22 mouse cellular contexts compared by ENCODE assay signal in genomic region chr4:63314063-63314462, GRCm38 (mm10). TPM values are rescaled to one million over a fixed set of nuclear protein-coding genes. Genes with fewer than 3 reads are reported as not detected.
"Had no signal": no experiment of that assay in that cellular context is flagged by ENCODE, and none has a peak within 500 bp of the region (broad histone marks: within the 10 kb centered on the region; RNA-seq: fewer than 3 reads in every experiment).

No protein-coding gene starts in this region.

- H3K4me1 ChIP-seq: midbrain, embryonic 13.5 days; neural tube, embryonic 13.5 days; neural tube, embryonic 15.5 days had no signal

- H3K36me3 ChIP-seq: midbrain, embryonic 13.5 days; neural tube, embryonic 13.5 days; neural tube, embryonic 15.5 days had no signal

- ATAC-seq: midbrain, embryonic 13.5 days had no signal

- H3K27me3 ChIP-seq: midbrain, embryonic 13.5 days; neural tube, embryonic 13.5 days; neural tube, embryonic 15.5 days had no signal

- DNase-seq: lung, adult 18-20 months; lung, embryonic 14.5 days; lung, postnatal 10 days; retina, postnatal 1 day; right cerebral cortex, adult 18-20 months; spleen, adult 18-20 months; thymus, postnatal 14 days had no signal

- H3K9me3 ChIP-seq: midbrain, embryonic 13.5 days; neural tube, embryonic 13.5 days; neural tube, embryonic 15.5 days had no signal

- H3K9ac ChIP-seq: liver, embryonic 14.5 days; lung, embryonic 14.5 days; midbrain, embryonic 13.5 days; neural tube, embryonic 13.5 days; neural tube, embryonic 15.5 days had no signal

- H3K27ac ChIP-seq: liver, embryonic 14.5 days; midbrain, embryonic 13.5 days; neural tube, embryonic 13.5 days; neural tube, embryonic 15.5 days had no signal

- H3K4me2 ChIP-seq: lung, embryonic 14.5 days; midbrain, embryonic 11.5 days; midbrain, embryonic 13.5 days; neural tube, embryonic 13.5 days; neural tube, embryonic 15.5 days had no signal

- H3K4me3 ChIP-seq: midbrain, embryonic 13.5 days; myocyte; neural tube, embryonic 13.5 days; neural tube, embryonic 15.5 days had no signal

RNA-seq across cellular contexts. Expression of gene Orm1, which starts 30.3 kb away (rescaled TPM):
- polyA plus RNA-seq: liver, embryonic 14.5 days; lung, embryonic 14.5 days; lung, embryonic 16.5 days; midbrain, embryonic 11.5 days; midbrain, embryonic 13.5 days; myocyte; neural tube, embryonic 11.5 days; neural tube, embryonic 13.5 days; neural tube, embryonic 15.5 days; small intestine, adult 2 months; stomach, embryonic 14.5 days had no signal

RNA-seq across cellular contexts. Expression of gene Orm3, which starts 41.9 kb away (rescaled TPM):
- total RNA-seq: megakaryocyte, adult 5-6 weeks; megakaryocyte-erythroid progenitor cell, adult 5-6 weeks had no signal
- polyA plus RNA-seq: liver, embryonic 14.5 days; liver, embryonic 16.5 days; lung, embryonic 14.5 days; lung, embryonic 16.5 days; midbrain, embryonic 11.5 days; midbrain, embryonic 13.5 days; neural tube, embryonic 11.5 days; neural tube, embryonic 13.5 days; neural tube, embryonic 15.5 days; small intestine, adult 2 months; stomach, embryonic 14.5 days; stomach, embryonic 16.5 days; thymus, postnatal 0 days had no signal

RNA-seq across cellular contexts. Expression of gene Orm2, which starts 48.2 kb away (rescaled TPM):
- total RNA-seq: megakaryocyte, adult 5-6 weeks; megakaryocyte-erythroid progenitor cell, adult 5-6 weeks had no signal
- polyA plus RNA-seq: liver, embryonic 14.5 days; liver, embryonic 16.5 days; lung, embryonic 14.5 days; lung, embryonic 16.5 days; midbrain, embryonic 11.5 days; midbrain, embryonic 13.5 days; myocyte; neural tube, embryonic 11.5 days; neural tube, embryonic 13.5 days; neural tube, embryonic 15.5 days; small intestine, adult 2 months; stomach, embryonic 14.5 days; stomach, embryonic 16.5 days had no signal
